Mouse (Mus musculus) embryonic facial prominence, embryonic 11.5 days (tissue): ENCODE measurements around the gene Wnk1. TPM values are rescaled to one million over a fixed set of nuclear protein-coding genes. Genes with fewer than 3 reads are reported as not detected.
"Not testable (repeated sequence)": the region's sequence is repeated elsewhere in the genome, so short reads cannot be mapped to it uniquely, and the experiment has no call there.

Experiments
- ATAC-seq: fragments of 200-750 bp; cut with Nextera tagmentation; replicated peaks from 2 replicates; pipeline ENCODE4 v1.8.0; 2017; ENCODE audit warnings: low read depth; ENCODE audit not compliant: insufficient number of reproducible peaks, low FRiP score, low TSS enrichment
- DNase-seq: peaks from one replicate; pipeline ENCODE4 v3.0.0-alpha.2; 2015; ENCODE audit warnings: low spot score
- H3K27ac ChIP-seq: fragments of 300-500 bp; sonication (generic); replicated peaks from 2 replicates; pipeline ENCODE4 v1.5.1; 2014; ENCODE audit warnings: mild to moderate bottlenecking, low read depth, low read length, control low read depth
- H3K27me3 ChIP-seq: fragments of 300-500 bp; sonication (generic); 2 replicates; pipeline ENCODE4 v1.6.1; 2014; ENCODE audit warnings: mild to moderate bottlenecking, low read length, moderate library complexity, mixed read lengths; ENCODE audit not compliant: control insufficient read depth, insufficient read depth
- H3K36me3 ChIP-seq: fragments of 300-500 bp; sonication (generic); replicated peaks from 2 replicates; pipeline ENCODE4 v1.6.1; 2014; ENCODE audit warnings: low read depth, mild to moderate bottlenecking, low read length, moderate library complexity, mixed read lengths; ENCODE audit not compliant: control insufficient read depth, insufficient read depth
- H3K4me1 ChIP-seq: fragments of 300-500 bp; sonication (generic); 2 replicates; pipeline ENCODE4 v1.6.1; 2014; ENCODE audit warnings: low read length, mixed read lengths; ENCODE audit not compliant: control insufficient read depth, insufficient read depth
- H3K4me2 ChIP-seq: fragments of 300-500 bp; sonication (generic); 2 replicates; pipeline ENCODE4 v1.6.1; 2014; ENCODE audit warnings: low read depth, mild to moderate bottlenecking, control low read depth, low read length, moderate library complexity
- H3K4me3 ChIP-seq: fragments of 300-500 bp; sonication (generic); 2 replicates; pipeline ENCODE4 v1.5.1; 2014; ENCODE audit warnings: low read depth, low read length, control low read depth
- H3K9ac ChIP-seq: fragments of 300-500 bp; sonication (generic); replicated peaks from 2 replicates; pipeline ENCODE4 v1.6.1; 2014; ENCODE audit warnings: mild to moderate bottlenecking, control low read depth, low read length
- H3K9me3 ChIP-seq: fragments of 300-500 bp; sonication (generic); replicated peaks from 2 replicates; pipeline ENCODE4 v1.6.1; 2016; ENCODE audit warnings: mild to moderate bottlenecking, low read length, inconsistent platforms, mixed read lengths; ENCODE audit not compliant: control insufficient read depth
- whole genome bisulfite sequencing: fragments of 180-500 bp; shearing (Covaris S2); extraction: QIAGEN DNeasy Blood & Tissue Kit; methylation state at CpG from one replicate; pipeline ENCODE4 v1.1.7; 2014; 5-methylcytosine and 5-hydroxymethylcytosine counted together
- polyA plus RNA-seq: library from polyadenylated mRNA; unstranded; fragments of >200 nt; fragmentation: Nextera tagmentation; extraction: Ambion mirVana; gene quantifications from 2 replicates; pipeline ENCODE4 v1.2.1, GENCODE M21; 2014

The Wnk1 gene
- polyA plus RNA-seq, result 52.6 and 63.6 TPM in 2 replicates

DNA sequence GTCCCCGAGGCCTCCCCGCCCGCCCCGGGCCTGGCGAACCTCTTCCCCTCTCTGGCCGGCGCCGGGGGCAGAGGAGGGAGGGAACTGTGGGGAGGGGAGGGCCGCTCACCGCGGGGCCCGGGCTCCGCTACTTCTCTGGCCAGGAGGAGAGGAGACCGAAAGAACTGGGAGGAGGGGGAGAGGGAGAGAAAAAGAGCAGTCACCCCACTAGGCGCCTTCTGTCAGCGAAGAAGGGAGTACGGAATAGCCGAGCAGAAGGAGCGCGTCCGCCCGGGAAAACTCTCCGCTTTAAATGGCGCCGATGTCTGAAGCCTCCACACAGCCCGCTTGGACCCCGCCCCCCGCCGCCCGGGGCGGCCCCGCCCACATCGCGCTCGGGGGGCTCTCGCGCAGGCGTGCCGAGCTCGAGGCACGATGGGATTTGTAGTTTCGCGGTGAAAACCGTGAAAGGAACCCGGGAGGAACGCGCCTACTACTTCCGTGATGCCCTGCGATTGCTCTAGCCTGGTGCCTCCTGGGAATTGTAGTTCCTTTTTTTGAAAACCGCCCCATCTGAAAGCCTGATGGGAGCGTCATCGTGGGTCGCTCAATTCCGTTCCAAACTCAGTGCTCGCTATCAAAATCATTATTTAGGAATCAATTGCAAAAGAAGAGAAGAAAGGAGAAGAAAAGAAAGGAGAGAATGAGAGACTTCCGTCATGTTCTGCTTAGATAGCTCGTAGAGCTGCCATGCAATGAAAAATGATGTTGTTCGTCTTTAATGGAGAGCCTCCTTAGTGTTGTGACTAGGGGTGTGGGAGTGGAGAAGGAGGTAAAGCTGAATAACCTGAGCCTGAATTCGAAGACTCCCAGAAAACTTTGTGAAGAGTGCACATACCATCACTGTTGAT, at the start of gene Wnk1:
Gene Wnk1, minus strand, starts transcription at position 307 of the 890 bp plus-strand sequence.
- Histone ChIP-seq H3K9me3 (no peaks in the 10 kb centered on the region), H3K4me2 (peak within 1 kb of the TSS; percentile 90), H3K9ac (peak within 1 kb of the TSS; percentile 89), H3K4me1 (no peaks in the 10 kb centered on the region), H3K4me3 (peak within 1 kb of the TSS; percentile 89), H3K27me3 (no peaks in the 10 kb centered on the region), H3K27ac (peak within 1 kb of the TSS; percentile 97), H3K36me3 (no peaks in the 10 kb centered on the region)
- WGBS, result under 1% methylated on average over 51 of the region's 59 CpGs
- ATAC-seq (peak; percentile 90), DNase-seq (peak; percentile 99)

DNA sequence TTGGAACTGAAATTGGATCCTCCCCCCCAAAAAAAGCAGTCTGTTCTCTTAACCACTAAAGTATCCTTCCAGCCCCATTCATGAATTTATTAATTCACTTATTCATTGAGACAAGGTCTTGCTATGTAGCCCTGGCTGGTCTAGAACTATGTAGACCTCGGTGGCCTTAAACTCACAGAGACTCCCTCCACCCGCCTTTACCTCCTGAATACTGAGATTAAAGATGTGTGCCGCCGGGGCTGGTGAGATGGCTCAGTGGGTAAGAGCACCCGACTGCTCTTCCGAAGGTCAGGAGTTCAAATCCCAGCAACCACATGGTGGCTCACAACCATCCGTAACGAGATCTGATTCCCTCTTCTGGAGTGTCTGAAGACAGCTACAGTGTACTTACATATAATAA, 48.6 kb upstream of the Wnk1 start:
- not testable (repeated sequence) for ATAC-seq, H3K4me3 ChIP-seq
- 86% methylated on average over 6 of the region's 8 CpGs for WGBS

DNA sequence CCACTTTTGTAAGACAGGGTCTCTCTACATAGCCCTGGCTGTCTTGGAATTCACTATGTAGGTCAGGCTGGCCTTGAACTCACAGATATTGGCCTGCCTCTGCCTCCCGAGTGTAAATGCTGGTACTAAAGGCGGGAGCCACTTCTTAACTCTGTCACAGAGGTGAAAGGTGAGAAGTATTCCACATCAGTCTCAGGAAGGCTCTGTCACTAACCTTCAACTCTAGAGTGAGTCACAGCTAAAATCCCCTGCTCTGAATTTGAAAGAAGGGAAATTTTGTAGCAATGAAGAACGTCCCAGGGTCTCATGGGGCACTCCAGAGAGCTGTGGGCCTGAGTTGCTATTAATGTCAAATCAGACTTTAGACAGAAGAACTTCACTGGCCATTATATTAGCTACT, 47.4 kb upstream of the Wnk1 start:
- Histone ChIP-seq H3K36me3 (no peaks in the 10 kb centered on the region), H3K27me3 (no peaks in the 10 kb centered on the region), H3K4me1 (no peaks in the 10 kb centered on the region), H3K4me2 (no peak overlapping the region), H3K9me3 (no peaks in the 10 kb centered on the region), H3K4me3 (no peak overlapping the region), H3K27ac (no peak overlapping the region), H3K9ac (no peak overlapping the region)
- WGBS, result 71% methylated on average over 3 of the region's 3 CpGs
- ATAC-seq (no peak), DNase-seq (no peak)

More for the DNA sequence above, 48.6 kb upstream of the Wnk1 start:
- not testable (repeated sequence) for H3K4me1 ChIP-seq, H3K4me2 ChIP-seq, H3K9me3 ChIP-seq, H3K27me3 ChIP-seq, H3K36me3 ChIP-seq, DNase-seq, H3K9ac ChIP-seq, H3K27ac ChIP-seq

- WGBS, result 89% methylated on average over 2 of the region's 2 CpGs
- no peaks in the 10 kb centered on the region for H3K36me3 ChIP-seq
- H3K27me3 ChIP-seq, result no peaks in the 10 kb centered on the region
- no peaks in the 10 kb centered on the region for H3K9me3 ChIP-seq
- ATAC-seq, result no peak
- no peak overlapping the region for H3K4me3 ChIP-seq
- H3K9ac ChIP-seq, result no peak overlapping the region
- no peaks in the 10 kb centered on the region for H3K4me1 ChIP-seq
- no peak overlapping the region for H3K4me2 ChIP-seq
- DNase-seq, result no peak
- H3K27ac ChIP-seq, result no peak overlapping the region
Observed at GRCm38 (mm10) chr6:120084983-120085382, 46.5 kb upstream of the Wnk1 start.

GRCm38 (mm10) chr6:120083442-120083841, 45.0 kb upstream of the Wnk1 start:
- no peaks in the 10 kb centered on the region for H3K9me3 ChIP-seq
- no peaks in the 10 kb centered on the region for H3K36me3 ChIP-seq
- no peak overlapping the region for H3K4me3 ChIP-seq
- no peaks in the 10 kb centered on the region for H3K4me1 ChIP-seq
- no peak for DNase-seq
- ATAC-seq, result no peak
- WGBS, result 63% methylated on average over 6 of the region's 6 CpGs
- H3K4me2 ChIP-seq, result no peak overlapping the region
- no peak overlapping the region for H3K9ac ChIP-seq
- no peak overlapping the region for H3K27ac ChIP-seq
- H3K27me3 ChIP-seq, result no peaks in the 10 kb centered on the region

- Histone ChIP-seq H3K4me3 (no peak overlapping the region), H3K27ac (no peak overlapping the region), H3K27me3 (no peaks in the 10 kb centered on the region), H3K9ac (no peak overlapping the region), H3K4me1 (no peaks in the 10 kb centered on the region), H3K36me3 (no peaks in the 10 kb centered on the region), H3K4me2 (no peak overlapping the region), H3K9me3 (no peaks in the 10 kb centered on the region)
- ATAC-seq (no peak), DNase-seq (no peak)
- 80% methylated on average over 8 of the region's 8 CpGs for WGBS
Observed at GRCm38 (mm10) chr6:120082951-120083411, 44.5 kb upstream of the Wnk1 start.

GRCm38 (mm10) chr6:120082251-120082950, 43.9 kb upstream of the Wnk1 start:
- Histone ChIP-seq H3K4me1 (no peaks in the 10 kb centered on the region), H3K36me3 (no peaks in the 10 kb centered on the region), H3K9ac (no peak overlapping the region), H3K9me3 (no peaks in the 10 kb centered on the region), H3K4me3 (no peak overlapping the region), H3K4me2 (no peak overlapping the region), H3K27me3 (no peaks in the 10 kb centered on the region), H3K27ac (no peak overlapping the region)
- 94% methylated on average over 6 of the region's 6 CpGs for WGBS
- no peak for ATAC-seq
- DNase-seq, result no peak

DNA sequence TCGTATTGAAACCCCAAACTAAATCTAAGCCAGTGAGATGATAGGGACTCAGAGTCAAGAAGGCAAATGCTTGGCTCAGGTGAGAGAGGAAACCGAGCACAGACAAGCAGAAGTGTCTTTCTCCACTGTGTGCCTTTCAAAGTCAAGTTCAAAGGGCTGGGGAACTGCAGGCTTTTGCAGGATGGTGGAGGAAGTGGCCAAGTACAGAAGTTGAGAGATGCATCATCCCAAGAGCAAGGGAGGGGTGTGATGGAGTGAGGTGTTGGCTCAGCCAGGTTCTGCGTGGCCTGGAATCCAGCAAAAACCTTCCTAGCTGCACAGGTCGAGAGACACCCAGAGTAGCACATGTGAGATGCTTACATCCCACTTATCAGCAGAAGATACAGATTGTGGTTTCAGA, 43.0 kb upstream of the Wnk1 start:
- Histone ChIP-seq H3K27ac (no peak overlapping the region), H3K4me1 (no peaks in the 10 kb centered on the region), H3K27me3 (no peaks in the 10 kb centered on the region), H3K9me3 (no peaks in the 10 kb centered on the region), H3K9ac (no peak overlapping the region), H3K4me2 (no peak overlapping the region), H3K36me3 (no peaks in the 10 kb centered on the region), H3K4me3 (no peak overlapping the region)
- DNase-seq (no peak), ATAC-seq (no peak)
- 84% methylated on average over 4 of the region's 4 CpGs for WGBS
